Mouse (Mus musculus) spleen, postnatal 36 days (tissue): ENCODE results near the gene Ppil1.
"Not testable (repeated sequence)": the region's sequence is repeated elsewhere in the genome, so short reads cannot be mapped to it uniquely, and the experiment has no call there.

Source experiments
- DNase-seq, 2 experiments: peaks; one replicate each; pipeline ENCODE4 v3.0.0; 2022; ENCODE audit warnings: low spot score in 2 of 2, mixed read lengths in 1 of 2

The Ppil1 gene

GRCm38 (mm10) chr17:29251608-29252390, 12.2 kb downstream of the Ppil1 start:
- DNase-seq, result no peak

DNA sequence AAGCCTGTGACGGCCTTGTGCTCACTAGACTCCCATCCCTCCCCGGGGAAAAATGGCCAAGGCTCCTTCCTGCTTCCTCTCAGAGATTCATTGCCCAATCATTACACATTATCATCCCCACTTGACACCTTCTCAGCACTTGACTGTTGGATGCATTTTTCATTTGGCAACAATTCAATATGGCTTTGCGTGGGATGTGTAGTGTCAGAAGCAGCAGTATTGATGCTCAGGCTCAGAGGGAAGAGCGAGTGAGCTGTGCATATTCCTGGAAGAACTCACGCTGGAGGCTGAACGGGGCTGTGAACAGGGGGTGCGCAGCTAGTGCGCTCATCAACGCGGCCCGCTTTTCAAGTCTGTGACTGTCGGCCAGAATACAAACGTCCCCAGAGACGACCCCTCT, 13.0 kb downstream of the Ppil1 start:
- not testable (repeated sequence) for DNase-seq

GRCm38 (mm10) chr17:29249512-29249911, 14.5 kb downstream of the Ppil1 start:
- DNase-seq, result no peak

GRCm38 (mm10) chr17:29247881-29248280, 16.1 kb downstream of the Ppil1 start:
- DNase-seq, result no peak

DNA sequence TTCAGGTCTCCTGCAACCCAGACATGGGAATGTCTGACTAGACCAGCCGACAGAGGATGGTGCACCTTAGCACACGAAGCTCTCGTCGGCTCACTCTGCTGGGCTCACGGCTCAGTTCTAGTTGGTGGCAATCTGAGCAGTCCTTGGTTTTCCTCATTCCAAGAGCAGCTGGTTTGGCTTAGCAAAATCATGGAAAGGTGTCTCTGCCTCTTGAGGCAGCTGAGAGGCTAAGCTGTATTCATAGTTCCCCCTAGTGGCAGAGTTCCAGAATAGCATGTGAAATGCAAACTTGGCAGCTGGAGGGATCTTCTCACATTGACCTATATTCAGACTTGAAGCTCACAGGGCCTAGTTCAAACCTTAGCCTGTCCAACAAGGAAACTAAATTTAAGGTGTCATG, 17.4 kb downstream of the Ppil1 start:
- DNase-seq, result peak in 1 of 2 experiments; percentile 38

- peak; percentile 28 to 44 for DNase-seq
Measured at GRCm38 (mm10) chr17:29245725-29246124, 18.3 kb downstream of the Ppil1 start.

GRCm38 (mm10) chr17:29244912-29245311, 19.1 kb downstream of the Ppil1 start:
- no peak for DNase-seq

- no peak for DNase-seq
Measured at GRCm38 (mm10) chr17:29238421-29238945, 25.5 kb downstream of the Ppil1 start.

GRCm38 (mm10) chr17:29237772-29238420, 26.1 kb downstream of the Ppil1 start, which contains the start of gene Cpne5:
TSS of gene Cpne5 (minus strand) at chr17:29238167.
- no peak for DNase-seq

DNA sequence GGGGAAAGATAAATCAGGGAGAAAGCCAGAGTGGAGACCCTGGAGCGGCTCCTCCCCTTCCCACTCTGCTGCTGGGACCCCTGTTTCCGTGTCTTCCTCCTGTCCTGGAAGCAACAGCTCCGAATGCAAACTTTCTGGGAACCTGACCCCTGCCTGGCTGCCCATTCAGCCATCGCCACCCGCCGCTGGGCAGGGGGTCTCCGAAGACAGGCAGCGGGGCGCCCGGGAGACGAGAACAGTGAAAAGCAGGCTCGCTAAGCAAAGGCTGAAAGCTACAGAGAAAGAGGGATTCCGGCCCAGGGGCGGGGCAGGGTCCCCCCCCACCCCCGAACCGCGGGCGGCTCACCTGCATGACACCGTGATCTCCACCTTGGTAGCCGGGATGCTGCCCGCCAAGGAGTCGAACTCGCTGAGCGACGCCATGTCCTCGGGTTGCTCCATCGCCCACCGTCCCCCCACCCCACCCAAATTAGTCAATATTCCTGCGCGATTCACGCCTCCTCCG, 26.7 kb downstream of the Ppil1 start:
- no peak for DNase-seq

DNA sequence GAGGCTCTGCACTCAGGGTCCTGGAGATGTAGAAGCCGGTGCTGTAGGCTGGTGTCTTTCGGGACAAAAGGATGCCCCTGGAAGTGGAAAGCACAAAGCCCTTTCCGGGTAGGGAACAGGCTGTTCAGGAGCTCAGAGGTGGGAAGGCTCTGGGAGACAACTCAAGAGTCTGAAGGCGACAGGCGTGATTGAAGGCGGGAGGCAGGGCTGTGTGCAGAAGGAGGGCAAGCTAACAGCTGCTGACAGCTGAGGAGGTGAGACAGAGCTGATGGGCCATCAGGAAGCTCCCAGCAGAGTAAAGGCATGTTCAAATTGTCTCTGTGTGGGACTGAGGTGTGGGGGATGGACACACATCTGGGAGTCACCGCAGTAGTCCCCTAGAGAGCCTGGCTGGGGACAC, 27.9 kb downstream of the Ppil1 start:
- no peak for DNase-seq

DNA sequence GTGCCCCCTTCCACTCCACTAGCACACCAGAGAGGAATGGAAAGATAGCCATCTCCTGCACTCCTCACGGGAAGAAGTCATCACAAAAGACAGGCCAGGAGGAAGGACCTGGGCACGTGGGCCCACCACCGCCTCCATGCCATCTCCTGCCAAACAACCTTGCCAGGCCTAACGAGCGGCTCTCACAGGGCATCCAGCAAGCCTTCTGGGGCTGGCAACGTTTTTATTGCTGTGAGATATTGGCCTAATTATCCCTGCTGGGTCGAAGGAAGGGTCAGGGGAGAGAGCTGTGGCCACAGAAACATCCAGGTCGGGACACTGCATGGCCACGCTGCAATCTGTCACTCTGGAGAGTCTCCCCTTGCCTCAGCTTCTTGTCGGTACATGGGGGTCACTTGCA, 32.9 kb downstream of the Ppil1 start:
- DNase-seq, result no peak

GRCm38 (mm10) chr17:29220631-29221030, 43.4 kb downstream of the Ppil1 start:
- DNase-seq, result no peak

DNA sequence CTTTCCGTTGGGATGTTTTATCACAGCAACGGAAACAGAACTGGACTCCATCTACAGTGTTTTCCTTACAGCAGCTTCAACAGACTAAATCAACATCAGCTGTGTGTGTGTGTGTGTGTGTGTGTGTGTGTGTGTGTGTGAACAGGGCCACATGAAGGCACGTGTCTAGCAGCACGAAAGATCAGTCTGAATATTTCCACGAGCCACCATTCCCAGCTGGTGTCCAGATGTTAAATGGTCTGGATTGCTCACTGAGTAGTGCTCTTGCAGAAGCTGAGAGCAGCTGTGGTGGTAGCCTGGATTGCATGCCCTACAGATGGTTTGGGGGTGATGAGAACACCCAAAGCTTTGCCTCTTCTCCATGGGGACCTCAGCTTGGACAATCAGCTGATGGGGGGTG, 46.0 kb downstream of the Ppil1 start:
- DNase-seq, result no peak

DNA sequence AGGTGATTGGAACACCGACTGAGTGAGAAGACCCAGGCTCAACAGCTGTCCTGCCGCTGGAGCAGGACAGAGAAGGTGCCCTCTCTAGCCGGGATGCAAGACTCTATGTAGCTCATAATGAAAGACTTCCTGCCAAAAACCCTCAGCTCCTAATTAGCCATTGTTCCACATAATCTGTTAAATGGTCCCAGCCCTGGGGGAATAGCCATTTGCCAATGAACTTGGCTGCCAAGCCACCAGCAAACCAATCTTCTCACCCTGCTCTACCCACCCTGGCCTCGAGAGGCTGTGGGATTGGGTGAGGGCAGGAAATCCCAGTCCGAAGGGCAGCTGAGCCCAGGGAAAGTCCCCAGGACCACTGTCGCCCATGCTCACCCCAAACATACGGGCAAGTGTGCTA, 47.9 kb downstream of the Ppil1 start:
- DNase-seq, result no peak

GRCm38 (mm10) chr17:29214655-29215054, 49.3 kb downstream of the Ppil1 start:
- no peak for DNase-seq

DNA sequence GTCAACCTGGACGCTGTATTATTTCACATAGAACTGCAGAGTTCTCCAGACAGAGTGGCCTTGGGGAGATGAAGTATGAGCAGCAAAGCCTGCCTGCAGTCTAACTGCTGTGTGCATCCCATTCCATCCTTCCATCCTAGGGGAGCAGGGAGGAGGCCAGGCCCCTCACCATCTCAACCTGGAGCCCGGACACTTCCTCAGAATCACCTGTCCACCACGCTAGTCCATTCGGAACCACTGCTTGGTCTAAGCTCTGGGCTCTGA, 49.9 kb downstream of the Ppil1 start:
- DNase-seq, result no peak

DNA sequence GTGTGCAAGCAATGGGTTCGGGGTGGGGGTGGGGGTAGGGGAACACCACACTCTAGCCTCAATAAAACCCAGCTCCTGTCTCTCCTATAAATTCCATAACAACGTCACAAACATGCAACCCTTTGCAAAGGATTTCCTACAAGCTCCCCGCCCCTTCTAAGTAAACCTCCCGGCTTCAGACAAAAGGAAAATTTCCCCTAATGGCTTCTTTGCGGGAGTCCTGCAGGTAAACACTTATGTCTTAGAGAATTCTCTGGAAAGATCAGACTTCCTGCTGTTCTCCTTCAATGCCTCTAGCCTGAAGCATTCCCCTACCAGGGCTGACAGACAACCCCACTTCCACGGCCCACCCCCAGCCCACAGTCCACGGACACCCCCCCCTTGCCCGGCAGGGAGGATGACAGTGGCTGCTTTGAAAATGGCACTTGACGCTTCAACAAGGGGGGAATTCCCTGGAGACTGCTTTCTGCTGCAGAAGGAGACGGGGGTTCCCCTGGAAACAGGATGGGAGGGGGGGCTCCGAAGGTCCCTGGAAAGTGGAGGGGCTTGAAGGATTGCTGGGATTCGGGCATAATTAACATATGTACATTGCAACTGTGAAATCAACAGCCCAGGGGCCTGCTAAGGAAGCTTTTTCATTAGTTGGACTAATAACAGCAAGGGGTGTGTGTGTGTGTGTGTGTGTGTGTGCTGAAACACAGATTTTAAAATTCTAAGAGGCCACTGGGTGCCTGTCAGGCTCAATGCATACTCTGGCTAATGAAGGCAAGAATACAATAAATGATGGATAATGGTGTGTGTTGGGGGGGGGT, 50.4 kb downstream of the Ppil1 start:
- DNase-seq, result no peak

GRCm38 (mm10) chr17:29211836-29212235, 52.1 kb downstream of the Ppil1 start:
- no peak for DNase-seq

DNA sequence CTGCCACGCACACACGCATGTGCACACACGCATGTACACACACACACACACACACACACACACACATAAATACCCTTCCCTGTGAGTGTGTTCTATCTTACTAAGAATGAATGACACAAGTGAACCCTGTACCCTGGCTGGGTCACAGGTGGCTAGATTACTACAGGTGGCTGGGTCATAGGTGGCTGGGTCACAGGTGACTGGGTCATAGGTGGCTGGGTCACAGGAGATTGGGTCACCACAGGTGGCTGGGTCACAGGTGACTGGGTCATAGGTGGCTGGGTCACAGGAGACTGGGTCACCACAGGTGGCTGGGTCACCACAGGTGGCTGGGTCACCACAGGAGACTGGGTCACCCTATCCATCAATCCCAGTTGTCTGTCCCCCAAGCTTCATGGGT, 53.9 kb downstream of the Ppil1 start:
- DNase-seq, result no peak

- no peak for DNase-seq
Measured at GRCm38 (mm10) chr17:29206052-29206451, 57.9 kb downstream of the Ppil1 start.

DNA sequence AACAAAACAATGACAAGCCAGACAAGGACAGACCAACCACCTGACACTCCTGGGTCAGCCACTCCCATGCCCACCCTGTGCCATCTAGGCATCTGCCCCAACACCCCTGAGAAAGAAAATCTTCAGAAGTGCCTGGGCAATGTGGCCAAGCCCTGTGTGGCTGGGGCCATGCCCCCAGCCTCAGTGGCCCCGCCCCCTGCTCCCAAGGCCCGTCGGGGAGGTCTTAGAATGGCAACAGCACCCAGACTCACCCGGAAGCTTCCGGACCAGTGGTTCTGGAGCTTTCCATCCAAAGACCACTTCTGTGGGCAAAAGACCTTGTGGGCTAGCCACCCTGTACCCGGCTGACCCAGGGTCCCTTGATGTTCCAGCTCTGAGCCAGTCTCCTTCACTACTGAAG, 61.4 kb downstream of the Ppil1 start:
- DNase-seq, result no peak
